Mouse (Mus musculus) stomach, postnatal 0 days (tissue): ENCODE results near the gene Ppp1r2. TPM values are rescaled to one million over a fixed set of nuclear protein-coding genes. Genes with fewer than 3 reads are reported as not detected.

ENCODE experiments used
- ATAC-seq: fragments of 200-750 bp; cut with Nextera tagmentation; 2 replicates; pipeline ENCODE4 v1.8.0; 2017; ENCODE audit not compliant: low FRiP score, low TSS enrichment
- DNase-seq: peaks from one replicate; pipeline ENCODE4 v3.0.0-alpha.2; 2016; ENCODE audit warnings: low spot score
- H3K27ac ChIP-seq: fragments of 300-500 bp; sonication (generic); replicated peaks from 2 replicates; pipeline ENCODE4 v1.5.1; 2014; ENCODE audit warnings: mild to moderate bottlenecking, control low read depth
- H3K27me3 ChIP-seq: fragments of 300-500 bp; sonication (generic); 2 replicates; pipeline ENCODE4 v1.6.1; 2014; ENCODE audit warnings: low read length; ENCODE audit not compliant: control insufficient read depth, insufficient read depth
- H3K36me3 ChIP-seq: fragments of 300-500 bp; sonication (generic); 2 replicates; pipeline ENCODE4 v1.6.1; 2014; ENCODE audit warnings: low read length, mixed read lengths; ENCODE audit not compliant: control insufficient read depth, insufficient read depth
- H3K4me1 ChIP-seq: fragments of 300-500 bp; sonication (generic); replicated peaks from 2 replicates; pipeline ENCODE4 v1.6.1; 2014; ENCODE audit warnings: antibody characterized with exemption; ENCODE audit not compliant: control insufficient read depth, insufficient read depth
- H3K4me2 ChIP-seq: fragments of 300-500 bp; sonication (generic); replicated peaks from 2 replicates; pipeline ENCODE4 v1.6.1; 2014; ENCODE audit warnings: low read depth, mild to moderate bottlenecking, control low read depth, moderate library complexity
- H3K4me3 ChIP-seq: fragments of 300-500 bp; sonication (generic); 2 replicates; pipeline ENCODE4 v1.5.1; 2014; ENCODE audit warnings: low read depth, low read length, control low read depth
- H3K9ac ChIP-seq: fragments of 300-500 bp; sonication (generic); 2 replicates; pipeline ENCODE4 v1.6.1; 2014; ENCODE audit warnings: mild to moderate bottlenecking, low read length, control low read depth, mixed read lengths
- H3K9me3 ChIP-seq: fragments of 300-500 bp; sonication (generic); 2 replicates; pipeline ENCODE4 v1.6.1; 2016; ENCODE audit warnings: low read length; ENCODE audit not compliant: control insufficient read depth
- CTCF ChIP-seq: IDR thresholded peaks from 2 replicates; pipeline ENCODE4 v1.5.1; 2016; ENCODE audit warnings: antibody characterized with exemption, low read depth, mild to moderate bottlenecking, moderate library complexity
- EP300 ChIP-seq: optimal IDR thresholded peaks from 2 replicates; pipeline ENCODE3; 2016; ENCODE audit warnings: antibody characterized with exemption
- WGBS: fragments of 180-500 bp; shearing (Covaris S2); extraction: QIAGEN DNeasy Blood & Tissue Kit; methylation state at CpG from one replicate; pipeline ENCODE4 v1.1.7; 2014; 5-methylcytosine and 5-hydroxymethylcytosine counted together
- polyA plus RNA-seq: library from polyadenylated mRNA; unstranded; fragments of >200 nt; fragmentation: Nextera tagmentation; extraction: Ambion mirVana; gene quantifications from 2 replicates; pipeline ENCODE4 v1.2.1, GENCODE M21; 2015

Ppp1r2 gene
- polyA plus RNA-seq, 1 experiment from 2014 or later = 99.7 TPM

DNA sequence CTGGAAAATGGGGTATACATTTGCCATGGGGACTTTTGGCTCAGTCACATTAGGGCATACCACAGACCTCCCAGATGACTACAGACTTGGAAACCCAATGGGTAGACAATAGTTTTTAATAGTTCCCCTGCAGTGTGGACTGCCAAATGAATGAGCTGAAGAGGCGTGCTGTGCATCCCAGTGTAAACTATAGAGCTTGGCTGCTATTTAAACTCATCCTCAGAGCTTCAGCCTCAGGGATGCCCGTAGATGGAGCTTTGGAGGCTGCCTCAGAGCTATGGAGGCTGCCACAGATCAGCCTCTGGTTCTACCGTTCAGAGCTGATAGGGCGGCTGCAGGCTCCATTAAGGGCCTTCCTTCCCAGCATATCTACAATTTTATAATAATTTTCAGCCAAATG lies 40.2 kb upstream of the Ppp1r2 start:
- Histone ChIP-seq H3K36me3 (no peaks in the 10 kb centered on the region), H3K9ac (no peak overlapping the region), H3K27ac (peak overlapping the region; percentile 35; the same call in 1 of the 2 replicates), H3K9me3 (no peaks in the 10 kb centered on the region), H3K27me3 (no peaks in the 10 kb centered on the region), H3K4me1 (no peaks in the 10 kb centered on the region; the same call in none of the 2 replicates), H3K4me2 (no peak overlapping the region), H3K4me3 (no peak overlapping the region)
- TF ChIP-seq EP300 (no peak), CTCF (no peak)
- ATAC-seq (no peak), DNase-seq (no peak)
- WGBS = 79% methylated on average over 4 of the region's 4 CpGs

DNA sequence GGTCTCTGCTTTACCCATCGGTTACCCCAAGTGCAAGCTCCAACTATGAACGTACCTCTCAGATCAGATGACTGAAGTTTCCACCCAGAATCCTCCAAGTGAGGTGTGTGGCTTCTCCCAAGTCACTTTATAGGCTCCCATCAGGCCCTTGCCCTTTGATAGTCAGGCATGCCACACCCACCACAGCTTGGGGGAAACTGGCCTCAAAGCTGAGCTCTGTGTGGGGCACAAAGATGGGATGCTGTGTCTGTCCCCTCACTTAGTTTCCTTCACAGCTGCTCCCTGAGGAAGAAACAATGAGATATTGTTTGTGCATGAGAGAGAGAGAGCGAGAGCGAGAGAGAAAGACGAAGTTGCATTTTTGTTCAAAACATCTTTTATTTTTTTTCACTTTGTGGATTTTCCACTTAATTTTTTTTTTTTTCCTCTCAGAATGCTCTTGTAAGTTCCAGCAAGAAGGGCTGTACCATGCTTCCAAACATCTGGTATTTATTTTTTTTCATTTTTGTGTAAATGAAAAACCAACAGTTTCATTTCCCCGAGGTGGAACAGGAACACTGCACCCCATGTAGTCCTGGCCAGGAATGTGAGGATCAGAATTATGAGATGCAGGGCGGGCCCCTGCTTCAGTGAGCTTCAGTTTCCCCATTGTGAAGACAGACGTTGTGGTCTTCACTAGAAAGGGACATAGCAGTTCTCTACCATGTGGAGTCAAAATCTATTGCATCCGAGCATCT lies 39.6 kb upstream of the Ppp1r2 start, which contains the start of gene Apod:
TSS of gene Apod (minus strand) at position 312 of the 737 bp plus-strand sequence.
- Histone ChIP-seq H3K27me3 (no peaks in the 10 kb centered on the region), H3K9ac (no peak within 1 kb of the TSS), H3K9me3 (no peaks in the 10 kb centered on the region), H3K4me2 (no peak within 1 kb of the TSS), H3K36me3 (no peaks in the 10 kb centered on the region), H3K4me3 (no peak within 1 kb of the TSS), H3K4me1 (no peaks in the 10 kb centered on the region; the same call in none of the 2 replicates), H3K27ac (peak within 1 kb of the TSS; percentile 35; the same call in 1 of the 2 replicates)
- ATAC-seq (no peak), DNase-seq (no peak)
- TF ChIP-seq CTCF = no peak
- WGBS = 60% methylated on average over 9 of the region's 9 CpGs

DNA sequence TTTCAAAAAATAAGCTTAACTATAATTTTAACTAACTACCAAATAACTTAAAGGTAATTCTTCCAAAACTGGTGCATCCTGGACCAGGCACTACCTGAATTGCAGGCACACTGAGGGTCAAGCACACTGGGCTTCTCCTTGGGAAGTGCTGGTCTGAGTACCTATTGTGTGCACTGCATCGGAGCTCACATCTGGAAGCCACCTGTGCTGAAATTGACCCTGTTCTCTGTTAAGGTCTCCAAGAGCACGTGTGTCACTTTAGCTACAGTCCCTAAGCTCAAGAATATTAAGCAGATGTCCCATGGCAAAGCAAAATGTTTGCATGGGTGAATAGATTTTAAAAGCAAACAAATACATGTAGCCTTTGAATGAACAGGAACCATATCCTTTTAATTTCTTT lies 38.5 kb upstream of the Ppp1r2 start:
- H3K27me3 ChIP-seq = no peaks in the 10 kb centered on the region
- TF ChIP-seq EP300 (no peak), CTCF (no peak)
- no peaks in the 10 kb centered on the region for H3K9me3 ChIP-seq
- H3K36me3 ChIP-seq = no peaks in the 10 kb centered on the region
- no peak overlapping the region for H3K27ac ChIP-seq
- no peaks in the 10 kb centered on the region; the same call in none of the 2 replicates for H3K4me1 ChIP-seq
- no peak overlapping the region for H3K4me3 ChIP-seq
- ATAC-seq (no peak), DNase-seq (no peak)
- 50% methylated on average over 2 of the region's 2 CpGs for WGBS
- no peak overlapping the region for H3K4me2 ChIP-seq
- no peak overlapping the region for H3K9ac ChIP-seq

DNA sequence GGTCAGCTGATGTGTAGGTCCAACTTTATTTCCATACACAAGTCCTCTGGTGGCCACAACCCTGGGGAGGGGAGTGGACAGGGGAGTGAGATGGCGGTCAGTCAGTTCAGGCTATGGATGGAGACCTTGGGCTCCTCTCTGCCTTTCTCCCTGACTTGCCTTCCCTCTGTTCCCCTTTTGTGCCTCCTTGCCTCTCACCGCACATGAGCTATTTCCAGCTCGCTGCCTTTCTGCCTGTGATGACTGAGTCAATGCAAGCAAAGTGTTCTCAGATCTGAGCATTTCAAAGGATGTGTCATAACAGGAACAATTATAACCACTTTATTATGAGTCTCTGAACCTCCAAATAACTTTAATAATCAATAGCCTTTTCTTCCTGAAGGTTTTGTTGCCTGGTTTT lies 37.2 kb upstream of the Ppp1r2 start:
- Histone ChIP-seq H3K9ac (no peak overlapping the region), H3K4me1 (no peaks in the 10 kb centered on the region; the same call in 1 of the 2 replicates), H3K4me3 (no peak overlapping the region), H3K4me2 (no peak overlapping the region), H3K9me3 (no peaks in the 10 kb centered on the region), H3K27me3 (no peaks in the 10 kb centered on the region), H3K27ac (no peak overlapping the region), H3K36me3 (no peaks in the 10 kb centered on the region)
- ATAC-seq = no peak
- TF ChIP-seq EP300 (no peak), CTCF (no peak)
- WGBS = 65% methylated on average over 3 of the region's 3 CpGs
- no peak for DNase-seq

DNA sequence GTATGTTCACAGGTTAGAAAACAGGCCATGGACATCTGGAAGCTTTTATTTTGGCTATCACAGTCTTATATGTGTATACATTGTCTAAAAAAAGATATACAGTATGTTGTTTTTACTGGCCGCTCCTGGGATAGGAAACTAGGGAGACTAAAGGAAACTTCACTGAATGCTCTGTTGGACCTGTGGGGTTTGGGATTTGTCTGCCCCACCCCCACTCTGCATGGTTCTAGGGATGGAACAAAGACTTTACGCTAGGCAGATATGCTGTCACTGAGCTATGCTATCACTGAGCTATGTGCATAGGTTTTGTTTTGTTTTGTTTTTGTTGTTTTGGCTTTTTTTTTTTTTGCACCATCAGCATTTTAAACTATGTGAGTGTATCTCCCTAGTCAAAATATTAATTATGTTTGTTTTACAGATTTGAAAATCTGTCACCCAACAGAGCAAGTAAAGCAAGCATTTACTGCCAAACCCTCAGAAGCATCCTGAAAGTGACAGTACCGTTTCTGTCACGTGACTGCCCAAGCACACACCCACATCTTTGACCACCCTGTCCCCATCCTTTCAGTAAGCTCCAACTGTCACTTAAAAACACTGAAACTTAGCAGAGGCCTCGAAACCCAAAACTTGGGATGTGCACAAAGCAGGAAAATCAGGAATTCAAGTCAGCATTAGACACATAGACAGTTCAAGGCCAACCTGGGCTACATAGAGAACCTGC lies 30.3 kb upstream of the Ppp1r2 start:
- ATAC-seq (no peak), DNase-seq (no peak)

DNA sequence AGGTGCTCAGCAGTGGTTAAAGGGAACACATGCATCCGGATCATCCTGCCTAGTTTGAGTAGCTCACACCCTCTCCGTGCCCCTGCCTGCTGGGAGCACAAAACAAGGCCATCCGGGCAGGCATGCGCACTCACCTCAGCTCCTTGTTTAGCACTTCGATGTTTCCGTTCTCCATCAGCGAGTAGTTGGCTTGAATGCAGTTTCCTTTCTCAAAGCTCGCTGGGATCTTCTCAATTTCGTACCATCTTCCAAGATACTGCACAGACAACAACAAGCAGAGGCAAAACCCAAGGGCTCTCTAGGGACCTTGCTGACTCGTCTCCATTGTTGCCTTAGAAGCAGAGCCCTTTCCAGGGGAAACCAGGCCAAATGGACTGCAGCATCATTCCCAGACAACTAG lies 28.2 kb upstream of the Ppp1r2 start:
- WGBS = 69% methylated on average over 10 of the region's 10 CpGs
- Histone ChIP-seq H3K4me1 (no peaks in the 10 kb centered on the region), H3K4me2 (no peak overlapping the region), H3K27ac (no peak overlapping the region), H3K9ac (no peak overlapping the region), H3K4me3 (no peak overlapping the region), H3K27me3 (no peaks in the 10 kb centered on the region), H3K36me3 (no peaks in the 10 kb centered on the region), H3K9me3 (no peaks in the 10 kb centered on the region)
- DNase-seq (no peak), ATAC-seq (no peak)
- TF ChIP-seq EP300 (no peak), CTCF (no peak)

More for the DNA sequence above, 30.3 kb upstream of the Ppp1r2 start:
- Histone ChIP-seq H3K9me3 (no peaks in the 10 kb centered on the region), H3K4me3 (no peak overlapping the region), H3K36me3 (no peaks in the 10 kb centered on the region), H3K9ac (no peak overlapping the region), H3K4me1 (no peaks in the 10 kb centered on the region), H3K27ac (no peak overlapping the region), H3K4me2 (no peak overlapping the region), H3K27me3 (no peaks in the 10 kb centered on the region)
- TF ChIP-seq CTCF (no peak), EP300 (no peak)
- 70% methylated on average over 5 of the region's 5 CpGs for WGBS
